Mouse (Mus musculus) kidney, embryonic 15.5 days (tissue): Measurements from ENCODE around the gene Ptpn14. TPM values are rescaled to one million over a fixed set of nuclear protein-coding genes. Genes with fewer than 3 reads are reported as not detected.

Source experiments
- ATAC-seq: fragments of 200-750 bp; cut with Nextera tagmentation; replicated peaks from 2 replicates; pipeline ENCODE4 v1.8.0; 2017; ENCODE audit warnings: moderate TSS enrichment; ENCODE audit not compliant: low FRiP score
- H3K27ac ChIP-seq: fragments of 300-500 bp; sonication (generic); 2 replicates; pipeline ENCODE4 v1.5.1; 2015; ENCODE audit warnings: mild to moderate bottlenecking, inconsistent platforms
- H3K27me3 ChIP-seq: fragments of 300-500 bp; sonication (generic); 2 replicates; pipeline ENCODE4 v1.6.1; 2015; ENCODE audit warnings: inconsistent platforms
- H3K36me3 ChIP-seq: fragments of 300-500 bp; sonication (generic); 2 replicates; pipeline ENCODE4 v1.6.1; 2015; ENCODE audit warnings: inconsistent platforms
- H3K4me1 ChIP-seq: fragments of 300-500 bp; sonication (generic); 2 replicates; pipeline ENCODE4 v1.6.1; 2015; ENCODE audit warnings: inconsistent platforms
- H3K4me2 ChIP-seq: fragments of 300-500 bp; sonication (generic); 2 replicates; pipeline ENCODE4 v1.6.1; 2015; ENCODE audit warnings: moderate library complexity, mild to moderate bottlenecking, inconsistent platforms
- H3K4me3 ChIP-seq: fragments of 300-500 bp; sonication (generic); replicated peaks from 2 replicates; pipeline ENCODE4 v1.5.1; 2015; ENCODE audit warnings: mild to moderate bottlenecking, inconsistent platforms
- H3K9ac ChIP-seq: fragments of 300-500 bp; sonication (generic); 2 replicates; pipeline ENCODE4 v1.6.1; 2015; ENCODE audit warnings: mild to moderate bottlenecking, inconsistent platforms
- H3K9me3 ChIP-seq: fragments of 300-500 bp; sonication (generic); replicated peaks from 2 replicates; pipeline ENCODE4 v1.6.1; 2016; ENCODE audit warnings: inconsistent platforms
- WGBS: fragments of 180-500 bp; shearing (Covaris S2); methylation state at CpG from one replicate; pipeline ENCODE4 v1.1.7; 2015; ENCODE audit warnings: mixed read lengths; 5-methylcytosine and 5-hydroxymethylcytosine counted together
- polyA plus RNA-seq: library from polyadenylated mRNA; unstranded; fragments of >200 nt; fragmentation: Nextera tagmentation; extraction: Ambion mirVana; gene quantifications from 2 replicates; pipeline ENCODE4 v1.2.1, GENCODE M21; 2015

The Ptpn14 gene
- polyA plus RNA-seq, 1 experiment from 2014 or later, result 17.3 TPM

DNA sequence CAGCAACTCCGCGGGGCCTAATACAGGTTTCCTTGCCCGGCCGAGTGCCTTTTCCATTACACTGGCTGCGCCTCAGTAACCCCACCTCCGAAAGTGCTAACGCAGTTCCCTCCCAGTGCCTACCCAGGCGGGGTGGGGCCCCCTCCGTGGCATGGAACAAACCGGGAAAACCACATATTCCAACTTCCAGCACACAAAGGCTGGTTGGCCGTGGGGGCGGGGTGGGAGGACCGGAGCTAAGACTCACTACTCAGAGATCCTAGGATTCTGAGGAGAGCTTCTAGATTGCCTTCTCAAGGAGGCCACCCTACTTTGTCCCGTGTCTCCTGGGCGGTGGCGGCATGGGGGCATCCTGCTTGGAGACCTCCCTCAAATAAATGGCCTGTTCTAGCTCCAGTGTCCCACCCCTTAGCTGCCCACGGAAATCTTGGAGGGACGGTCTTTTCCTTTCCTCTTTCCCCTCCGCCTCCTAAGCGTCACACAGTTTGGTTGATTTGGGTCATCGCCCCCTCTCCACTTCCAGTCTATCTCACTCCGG lies 653 bp upstream of the Ptpn14 start:
- WGBS, result under 1% methylated on average over 22 of the region's 22 CpGs
- ATAC-seq, result peak; percentile 72
- H3K27ac ChIP-seq, result peak overlapping the region; percentile 99
- H3K4me3 ChIP-seq, result peak overlapping the region; percentile 96
- peak overlapping the region; percentile 80 for H3K4me2 ChIP-seq
- no peaks in the 10 kb centered on the region for H3K36me3 ChIP-seq
- H3K4me1 ChIP-seq, result peaks cover 58% of the 10 kb centered on the region
- H3K27me3 ChIP-seq, result no peaks in the 10 kb centered on the region
- H3K9me3 ChIP-seq, result no peaks in the 10 kb centered on the region
- H3K9ac ChIP-seq, result peak overlapping the region; percentile 60

DNA sequence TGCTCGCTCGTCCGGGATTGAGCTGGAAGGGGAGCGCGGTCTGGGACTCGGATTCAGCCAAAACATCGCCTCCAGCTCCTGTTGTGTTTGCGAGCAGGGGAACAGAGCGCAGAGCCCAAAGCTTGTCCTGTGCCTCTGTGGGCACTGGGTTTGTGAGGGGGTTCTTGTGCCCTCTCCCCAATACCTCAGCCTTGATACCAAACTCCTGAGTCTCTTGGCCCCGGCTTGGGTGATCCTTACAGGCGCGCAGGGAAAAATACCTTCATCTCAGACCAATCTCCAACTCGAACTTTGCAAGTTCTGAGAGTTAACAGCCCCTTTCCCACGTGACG lies 682 bp downstream of the Ptpn14 start:
- WGBS, result 0% methylated on average over 15 of the region's 15 CpGs
- H3K4me3 ChIP-seq, result peak overlapping the region; percentile 96
- no peaks in the 10 kb centered on the region for H3K9me3 ChIP-seq
- no peak for ATAC-seq
- H3K36me3 ChIP-seq, result no peaks in the 10 kb centered on the region
- peak overlapping the region; percentile 99 for H3K27ac ChIP-seq
- peak overlapping the region; percentile 80 for H3K4me2 ChIP-seq
- peak overlapping the region; percentile 95 for H3K9ac ChIP-seq
- H3K4me1 ChIP-seq, result peaks cover 64% of the 10 kb centered on the region
- H3K27me3 ChIP-seq, result no peaks in the 10 kb centered on the region

DNA sequence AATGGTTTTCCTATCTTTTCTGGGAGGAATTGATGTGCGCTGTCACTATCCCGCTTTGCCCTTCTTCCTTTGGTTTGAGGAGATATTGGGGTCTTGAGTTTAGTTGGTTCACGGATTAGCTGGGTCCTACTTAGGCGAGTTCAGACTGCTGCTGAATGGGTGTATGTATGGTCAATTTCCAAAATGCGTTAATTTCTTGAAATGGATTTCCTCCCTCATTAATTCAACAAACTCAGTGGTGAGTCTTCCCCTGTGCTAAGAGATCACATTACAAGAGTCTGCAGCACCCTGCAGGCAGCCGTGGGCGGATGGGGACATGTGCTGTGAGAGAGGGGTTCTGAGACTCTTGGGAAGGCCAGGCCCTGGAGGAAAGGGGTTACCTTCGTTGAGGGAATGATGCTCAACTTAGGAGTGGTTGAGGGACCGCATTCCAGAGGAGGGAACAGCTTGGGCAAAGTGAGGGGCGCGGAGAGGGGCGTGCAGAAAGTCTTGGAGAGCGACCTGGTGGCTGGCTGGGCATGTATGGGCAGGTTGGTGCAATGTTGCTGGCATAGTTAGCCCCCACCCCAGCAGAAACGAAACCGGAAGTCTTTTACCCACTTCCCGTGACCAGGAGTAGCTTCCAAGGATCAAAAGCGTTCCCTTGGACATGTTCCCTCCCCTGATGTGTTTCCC lies 1.2 kb downstream of the Ptpn14 start:
- ATAC-seq, result no peak
- Histone ChIP-seq H3K4me1 (peaks cover 64% of the 10 kb centered on the region), H3K9me3 (no peaks in the 10 kb centered on the region), H3K27ac (peak overlapping the region; percentile 99), H3K4me2 (peak overlapping the region; percentile 80), H3K27me3 (no peaks in the 10 kb centered on the region), H3K9ac (peak overlapping the region; percentile 95), H3K36me3 (no peaks in the 10 kb centered on the region), H3K4me3 (peak overlapping the region; percentile 96)
- WGBS, result 3% methylated on average over 17 of the region's 17 CpGs

DNA sequence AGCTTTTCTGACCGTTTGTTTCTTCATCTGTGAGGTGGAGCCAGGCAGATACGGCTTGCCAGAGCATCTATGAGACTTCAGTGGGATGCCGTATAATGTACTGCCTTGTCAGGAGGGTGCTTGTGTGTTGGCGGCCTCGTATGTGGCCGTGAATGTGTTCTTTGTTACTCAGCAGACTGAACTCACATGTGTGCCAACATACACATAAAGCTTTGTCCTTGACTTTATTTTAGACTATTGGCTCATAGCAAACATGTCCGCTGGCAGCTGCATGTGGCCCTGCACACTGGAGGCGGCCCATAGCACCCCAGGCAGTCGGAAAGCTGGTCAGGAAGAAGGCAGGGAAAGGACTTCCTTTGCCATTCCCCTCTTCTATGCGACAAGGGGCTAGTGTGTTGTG lies 3.6 kb downstream of the Ptpn14 start:
- Histone ChIP-seq H3K9ac (0 out of 2 replicates have a peak overlapping the region, but pooled peaks have one; percentile 6), H3K4me1 (peaks cover 54% of the 10 kb centered on the region), H3K9me3 (no peaks in the 10 kb centered on the region), H3K36me3 (no peaks in the 10 kb centered on the region), H3K4me2 (peak overlapping the region; percentile 80), H3K4me3 (peak overlapping the region; percentile 96; the same call in 1 of the 2 replicates), H3K27me3 (no peaks in the 10 kb centered on the region), H3K27ac (peak overlapping the region; percentile 64)
- no peak for ATAC-seq
- 64% methylated on average over 10 of the region's 10 CpGs for WGBS

DNA sequence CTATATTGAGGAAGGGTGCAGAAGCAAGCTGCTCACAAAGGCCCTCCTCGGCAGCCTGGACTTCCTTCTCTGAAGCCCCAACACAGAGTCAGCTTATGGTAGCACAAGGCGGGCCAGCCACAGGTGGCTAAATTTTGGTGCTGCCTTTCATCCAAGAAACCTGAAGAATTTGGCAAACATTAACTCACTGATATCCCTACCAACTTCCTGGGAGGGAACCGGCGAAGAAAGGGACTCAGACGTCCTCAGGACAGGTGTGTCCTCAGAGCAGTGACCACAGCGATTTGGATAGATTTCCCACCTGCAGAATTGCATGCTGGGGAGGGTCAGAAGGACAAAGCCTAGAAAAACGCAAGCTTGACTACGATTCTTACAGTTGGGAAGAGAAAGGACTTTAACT lies 4.1 kb downstream of the Ptpn14 start:
- 54% methylated on average over 8 of the region's 8 CpGs for WGBS
- peak overlapping the region; percentile 64 for H3K27ac ChIP-seq
- no peak overlapping the region for H3K9ac ChIP-seq
- H3K36me3 ChIP-seq, result no peaks in the 10 kb centered on the region
- peaks cover 51% of the 10 kb centered on the region for H3K4me1 ChIP-seq
- H3K4me3 ChIP-seq, result 0 out of 2 replicates have a peak overlapping the region, but pooled peaks have one; percentile 96
- peak overlapping the region; percentile 80 for H3K4me2 ChIP-seq
- H3K27me3 ChIP-seq, result no peaks in the 10 kb centered on the region
- no peak for ATAC-seq
- H3K9me3 ChIP-seq, result no peaks in the 10 kb centered on the region

DNA sequence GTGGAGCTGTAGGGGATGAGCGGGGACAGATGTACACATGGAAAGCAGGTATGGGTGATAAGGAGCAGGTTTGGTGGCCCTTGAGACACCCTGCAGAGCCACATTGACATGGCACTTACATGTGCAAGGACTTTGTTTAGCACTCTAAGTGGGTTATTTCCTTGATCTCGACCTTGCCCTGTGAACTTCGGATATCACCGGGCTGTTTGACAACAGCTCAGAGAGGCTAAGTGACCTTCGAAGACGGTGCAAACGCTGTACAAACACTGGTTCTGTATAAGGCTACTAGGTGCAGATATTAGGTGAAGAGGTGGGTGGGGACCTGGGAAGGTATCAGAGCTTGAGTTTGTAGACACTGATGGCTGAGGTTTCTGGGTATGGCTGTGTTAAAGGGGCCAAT lies 12.0 kb downstream of the Ptpn14 start:
- WGBS, result 82% methylated on average over 7 of the region's 7 CpGs
- no peak overlapping the region for H3K27ac ChIP-seq
- H3K9me3 ChIP-seq, result no peaks in the 10 kb centered on the region
- no peak overlapping the region for H3K4me3 ChIP-seq
- H3K9ac ChIP-seq, result no peak overlapping the region
- H3K4me2 ChIP-seq, result no peak overlapping the region
- peaks cover 65% of the 10 kb centered on the region for H3K4me1 ChIP-seq
- H3K27me3 ChIP-seq, result no peaks in the 10 kb centered on the region
- no peak for ATAC-seq
- H3K36me3 ChIP-seq, result no peaks in the 10 kb centered on the region

DNA sequence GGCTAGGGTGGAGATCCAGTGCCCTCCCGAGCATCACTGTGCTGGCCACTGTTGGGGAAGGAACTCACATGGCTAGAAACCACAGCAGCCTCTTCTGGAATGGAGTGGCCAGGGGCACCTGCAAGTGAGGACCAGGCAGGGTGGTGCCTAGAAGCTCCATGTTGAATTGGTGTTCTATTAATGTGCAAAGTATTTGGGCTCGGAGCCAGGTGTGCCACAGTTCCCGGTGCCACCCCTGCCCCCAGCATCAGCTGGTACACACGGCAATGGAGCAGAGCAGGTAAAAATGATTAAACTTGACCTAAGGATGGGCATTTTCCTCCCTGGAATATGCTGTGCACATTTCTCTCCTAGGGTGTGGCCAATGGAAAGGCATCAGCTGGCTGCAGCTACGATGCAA lies 14.0 kb downstream of the Ptpn14 start:
- ATAC-seq, result no peak
- Histone ChIP-seq H3K9ac (no peak overlapping the region), H3K4me1 (peaks cover 81% of the 10 kb centered on the region), H3K27me3 (no peaks in the 10 kb centered on the region), H3K4me3 (no peak overlapping the region), H3K9me3 (no peaks in the 10 kb centered on the region), H3K4me2 (no peak overlapping the region), H3K36me3 (no peaks in the 10 kb centered on the region), H3K27ac (no peak overlapping the region)
- 84% methylated on average over 5 of the region's 5 CpGs for WGBS

DNA sequence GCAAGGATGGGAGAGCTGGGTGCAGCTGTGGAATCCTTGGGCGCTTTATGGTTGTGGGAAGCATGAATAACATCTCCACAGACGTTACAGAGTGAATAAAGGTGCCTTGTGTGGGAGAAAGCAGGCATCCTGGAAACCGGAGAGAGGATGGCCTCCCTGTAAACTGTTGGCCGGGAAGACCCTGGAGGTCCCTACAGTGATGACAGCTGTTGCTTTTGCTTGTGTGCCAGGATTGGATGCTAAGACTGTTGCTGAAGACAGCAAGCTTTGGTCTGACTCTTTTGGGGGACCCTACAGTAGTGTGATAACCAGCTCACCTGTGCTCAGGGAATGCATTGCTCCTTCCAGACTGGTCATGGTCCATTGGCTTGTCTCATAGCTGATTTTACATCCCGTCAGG lies 15.1 kb downstream of the Ptpn14 start:
- H3K9ac ChIP-seq, result no peak overlapping the region
- no peaks in the 10 kb centered on the region for H3K36me3 ChIP-seq
- H3K4me3 ChIP-seq, result no peak overlapping the region
- no peaks in the 10 kb centered on the region for H3K27me3 ChIP-seq
- H3K4me1 ChIP-seq, result peaks cover 80% of the 10 kb centered on the region
- no peak for ATAC-seq
- H3K4me2 ChIP-seq, result no peak overlapping the region
- no peak overlapping the region for H3K27ac ChIP-seq
- H3K9me3 ChIP-seq, result no peaks in the 10 kb centered on the region
- WGBS, result 69% methylated on average over 5 of the region's 5 CpGs

DNA sequence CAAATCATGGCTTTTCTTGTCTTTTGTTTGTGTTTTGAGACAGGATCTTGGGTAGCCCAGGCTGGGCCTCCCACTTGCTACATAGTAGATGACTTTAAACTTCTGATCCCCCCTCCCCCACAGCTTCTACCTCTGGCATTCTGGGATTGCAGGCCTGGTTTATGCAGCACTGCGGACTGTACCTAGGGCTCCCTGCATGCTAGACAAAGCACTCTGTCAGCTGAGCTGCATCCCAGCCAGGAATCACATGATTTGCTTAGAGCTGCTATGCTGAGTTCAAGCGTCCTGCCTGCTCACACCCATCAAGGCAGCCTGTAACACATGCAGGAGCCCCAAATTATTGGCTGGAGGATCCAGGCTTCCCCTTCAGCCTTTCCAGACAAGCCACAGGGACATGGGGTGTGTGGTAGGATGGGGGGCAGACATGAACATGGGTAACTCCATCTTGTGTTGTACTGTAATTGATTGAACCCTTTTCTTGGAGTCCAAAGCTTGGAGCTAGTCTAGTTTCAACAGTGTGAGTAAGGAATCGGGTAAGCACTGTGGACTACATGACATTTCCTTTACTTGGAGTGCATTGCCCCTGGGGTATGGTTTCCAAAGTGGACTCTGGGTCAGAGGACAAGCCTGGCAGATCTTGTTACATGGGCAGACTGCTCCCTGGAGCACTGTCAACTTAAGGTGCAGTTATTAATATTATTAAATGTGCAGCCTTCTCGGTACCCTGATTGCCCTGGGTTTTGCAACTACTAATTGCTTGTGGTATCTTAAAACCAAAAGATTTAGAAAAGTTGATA lies 17.0 kb downstream of the Ptpn14 start:
- Histone ChIP-seq H3K36me3 (peaks cover 4% of the 10 kb centered on the region; the same call in 1 of the 2 replicates), H3K27ac (0 out of 2 replicates have a peak overlapping the region, but pooled peaks have one; percentile 33)
- ATAC-seq, result 0 out of 2 replicates have a peak, but pooled peaks have one; percentile 52

DNA sequence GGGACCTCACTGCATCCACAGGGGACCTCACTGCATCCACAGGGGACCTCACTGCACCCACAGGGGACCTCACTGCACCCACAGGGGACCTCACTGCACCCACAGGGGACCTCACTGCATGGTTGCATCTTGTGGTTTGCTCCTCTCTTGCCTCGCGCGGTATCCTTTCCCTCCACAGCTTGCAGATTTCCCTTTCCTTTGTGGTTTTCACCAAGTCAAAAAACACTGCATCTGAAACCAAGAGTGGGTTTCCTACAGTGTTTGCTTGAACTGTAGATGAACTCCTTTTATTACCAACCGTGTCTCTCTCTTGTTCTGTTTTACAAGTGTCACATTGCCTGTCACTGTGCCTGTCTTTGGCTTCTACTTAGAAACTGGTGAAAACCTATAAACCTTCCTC lies 18.5 kb downstream of the Ptpn14 start:
- 51% methylated on average over 4 of the region's 4 CpGs for WGBS

More for the DNA sequence above, 17.0 kb downstream of the Ptpn14 start:
- Histone ChIP-seq H3K9ac (no peak overlapping the region), H3K27me3 (no peaks in the 10 kb centered on the region), H3K4me1 (peaks cover 74% of the 10 kb centered on the region), H3K4me3 (no peak overlapping the region), H3K4me2 (no peak overlapping the region), H3K9me3 (no peaks in the 10 kb centered on the region)
- WGBS, result 28% methylated on average over 4 of the region's 4 CpGs

DNA sequence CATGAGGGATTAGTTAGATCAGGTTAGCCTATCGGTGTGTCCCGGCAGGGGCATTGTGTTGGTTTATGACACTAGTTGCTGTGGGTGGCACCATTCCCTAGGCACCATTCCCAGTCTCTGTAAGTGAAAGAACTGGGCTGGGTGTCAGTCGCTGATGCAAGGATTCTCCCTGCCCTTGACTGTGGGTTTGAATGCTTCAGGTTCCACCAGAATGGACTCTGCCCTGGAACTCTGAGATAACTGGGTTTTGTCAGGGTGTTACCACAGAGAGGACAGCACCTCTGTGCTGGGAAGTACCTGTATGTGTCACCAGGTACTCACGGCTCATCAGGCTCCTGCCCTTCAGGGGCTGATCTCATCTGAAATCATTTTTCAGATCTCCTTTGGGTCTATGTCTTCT lies 21.7 kb downstream of the Ptpn14 start:
- peaks cover 71% of the 10 kb centered on the region for H3K4me1 ChIP-seq
- H3K27ac ChIP-seq, result peak overlapping the region; percentile 71
- H3K27me3 ChIP-seq, result no peaks in the 10 kb centered on the region
- no peak for ATAC-seq
- no peak overlapping the region for H3K4me3 ChIP-seq
- H3K4me2 ChIP-seq, result no peak overlapping the region
- H3K9ac ChIP-seq, result no peak overlapping the region
- 85% methylated on average over 4 of the region's 4 CpGs for WGBS
- H3K36me3 ChIP-seq, result peaks cover 4% of the 10 kb centered on the region; the same call in 1 of the 2 replicates
- no peaks in the 10 kb centered on the region for H3K9me3 ChIP-seq

More for the DNA sequence above, 18.5 kb downstream of the Ptpn14 start:
- Histone ChIP-seq H3K27ac (peak overlapping the region; percentile 42), H3K27me3 (no peaks in the 10 kb centered on the region), H3K9ac (no peak overlapping the region), H3K4me1 (peaks cover 67% of the 10 kb centered on the region), H3K9me3 (no peaks in the 10 kb centered on the region), H3K4me2 (no peak overlapping the region), H3K36me3 (peaks cover 4% of the 10 kb centered on the region; the same call in 1 of the 2 replicates), H3K4me3 (no peak overlapping the region)
- ATAC-seq, result no peak

DNA sequence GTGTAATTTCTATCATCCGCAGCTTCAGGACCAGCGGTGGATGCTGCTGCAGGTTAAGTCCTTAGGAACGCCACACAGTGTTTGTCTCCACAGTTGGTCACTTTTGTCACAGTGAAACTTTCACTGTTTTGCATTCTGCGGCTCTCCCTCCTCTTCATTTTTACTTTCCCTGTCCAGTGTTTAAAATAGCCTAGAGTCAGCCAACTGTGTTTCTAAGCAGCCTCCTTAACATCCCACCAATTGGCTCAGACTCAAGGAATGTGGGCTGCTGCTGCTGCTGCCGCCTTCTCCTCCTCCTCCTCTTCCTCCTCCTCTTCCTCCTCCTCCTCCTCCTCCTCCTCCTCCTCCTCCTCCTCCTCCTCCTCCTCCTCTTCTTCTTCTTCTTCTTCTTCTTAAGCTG lies 22.2 kb downstream of the Ptpn14 start:
- Histone ChIP-seq H3K27ac (peak overlapping the region; percentile 71), H3K9me3 (no peaks in the 10 kb centered on the region), H3K27me3 (no peaks in the 10 kb centered on the region), H3K4me3 (no peak overlapping the region), H3K9ac (no peak overlapping the region), H3K4me2 (no peak overlapping the region), H3K36me3 (peaks cover 4% of the 10 kb centered on the region; the same call in 1 of the 2 replicates), H3K4me1 (peaks cover 71% of the 10 kb centered on the region)
- 56% methylated on average over 5 of the region's 5 CpGs for WGBS
- 0 out of 2 replicates have a peak, but pooled peaks have one; percentile 5 for ATAC-seq
